Mouse (Mus musculus): Measurements from ENCODE around the gene Ric3. TPM values are rescaled to one million over a fixed set of nuclear protein-coding genes. Genes with fewer than 3 reads are reported as not detected.

Gene Ric3
- total and polyA plus RNA-seq, 3 experiments, result 0.13 TPM; not detected in 2

DNA sequence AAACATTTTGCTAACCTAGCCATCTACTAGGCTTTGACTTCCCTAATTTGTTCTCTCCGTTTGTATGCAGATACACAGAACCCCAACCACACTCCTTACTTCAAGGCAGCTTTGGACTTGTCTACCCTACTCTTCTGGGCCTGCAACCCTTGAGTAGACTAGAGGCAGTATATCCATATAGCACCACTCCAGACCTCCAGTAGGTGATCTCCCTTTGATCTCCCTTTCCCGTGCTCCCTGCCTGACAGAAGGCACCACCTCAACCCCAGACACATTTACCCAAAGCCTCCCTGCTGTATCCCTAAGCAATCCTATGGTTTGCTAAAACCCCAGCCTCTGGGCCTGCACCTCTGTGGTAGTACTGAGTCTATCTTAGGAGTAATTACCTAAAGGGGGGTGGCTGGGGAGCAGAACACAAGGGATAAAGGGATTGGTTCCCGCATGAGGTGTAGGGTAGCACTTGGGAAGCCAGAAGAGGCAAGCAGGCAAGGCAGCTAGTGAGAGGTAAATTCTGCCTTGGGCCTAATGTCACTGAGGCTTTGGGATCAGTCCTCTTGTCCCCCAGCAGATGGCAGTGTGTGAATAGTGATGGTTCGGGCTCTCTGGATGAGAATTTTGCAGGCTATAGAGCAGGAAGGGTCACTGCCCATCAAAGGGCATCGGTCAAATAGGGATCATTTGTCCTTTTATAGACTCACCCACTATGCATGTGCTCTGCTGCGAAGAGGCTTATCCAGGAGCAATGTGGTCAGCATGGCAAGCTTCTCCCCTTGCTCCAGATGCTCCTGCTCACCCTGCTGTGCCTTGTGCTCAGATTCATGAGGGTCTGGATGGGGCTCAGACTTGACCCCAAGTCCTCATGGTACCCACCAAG, 15.3 kb upstream of the Ric3 start:
- no peak for TF ChIP-seq MXI1 (IDR thresholded peaks at IDR 0.05; ENCODE audit: low read depth, low read length)
- no peak for TF ChIP-seq JUN (IDR thresholded peaks at IDR 0.05; ENCODE audit: insufficient read depth, low read depth, low read length)
- no peak for TF ChIP-seq E2F4 (IDR thresholded peaks at IDR 0.05; ENCODE audit: insufficient replicate concordance, low read depth, low read length)
- no peak for TF ChIP-seq USF1 (IDR thresholded peaks at IDR 0.05; ENCODE audit: low read depth, low read length)
- TF ChIP-seq ETS1 (conservative IDR thresholded peaks at IDR 0.05; ENCODE audit: low read depth, low read length), result no peak
- TF ChIP-seq ZMIZ1 (IDR thresholded peaks at IDR 0.05; ENCODE audit: low read depth, low read length), result no peak
- peak; percentile 51 for TF ChIP-seq SMC3 (IDR thresholded peaks at IDR 0.05; ENCODE audit: low read depth, low read length)
- peak; percentile 63 for TF ChIP-seq RAD21 (IDR thresholded peaks at IDR 0.05; ENCODE audit: low read depth, low read length)
- TF ChIP-seq CHD1 (IDR thresholded peaks at IDR 0.05; ENCODE audit: low read depth, low read length), result no peak
- TF ChIP-seq JUND (conservative IDR thresholded peaks at IDR 0.05; ENCODE audit: low read depth, low read length), result no peak
- no peak for TF ChIP-seq HCFC1 (IDR thresholded peaks at IDR 0.05; ENCODE audit: low read depth, low read length)
- TF ChIP-seq RCOR1 (conservative IDR thresholded peaks at IDR 0.05; ENCODE audit: low read depth, low read length), result no peak
- no peak for TF ChIP-seq BHLHE40 (IDR thresholded peaks at IDR 0.05; ENCODE audit: low read depth, low read length)
- no peak for TF ChIP-seq GABPA (IDR thresholded peaks at IDR 0.05; ENCODE audit: insufficient replicate concordance, low read depth, low read length)
- TF ChIP-seq CTCF (conservative IDR thresholded peaks at IDR 0.05 in 1 of 2, IDR thresholded peaks at IDR 0.05 in 1 of 2; ENCODE audit: low read depth in 2 of 2, low read length in 2 of 2), result peak; percentile 22 to 69; a peak in 3 of 4 replicates
- no peaks in the 10 kb centered on the region for H3K79me2 ChIP-seq (replicated peaks; ENCODE audit: control insufficient read depth, extremely low read depth, insufficient read depth, poor library complexity, severe bottlenecking)
- no peak overlapping the region for H3K4me2 ChIP-seq (ENCODE audit: insufficient read depth, low read depth, poor library complexity, severe bottlenecking)
- in situ Hi-C loops (cut with MboI; ENCODE audit: low pct_ligation_motif_present, low pct_unique_long_range_greater_than_20kb, low sequenced_read_pairs), result no loop called here
- H3K9me3 ChIP-seq (replicated peaks; ENCODE audit: low read length), result peaks cover 4% of the 10 kb centered on the region
- H3K36me3 ChIP-seq (replicated peaks in 1 of 2; ENCODE audit: control insufficient read depth in 1 of 2, insufficient read depth in 1 of 2, low read length in 1 of 2), result no peaks in the 10 kb centered on the region
- dilution Hi-C loops (cut with MboI; ENCODE audit: extremely low pct_ligation_motif_present, extremely low pct_unique_long_range_greater_than_20kb, low sequenced_read_pairs), result no loop called here
- no peak overlapping the region for H3K9ac ChIP-seq (ENCODE audit: insufficient read depth, low read depth)
- H3K27me3 ChIP-seq (replicated peaks), result peaks cover 71% of the 10 kb centered on the region
- no peak overlapping the region for H3K4me3 ChIP-seq (replicated peaks in 1 of 3; ENCODE audit: low read depth in 2 of 3, low read length in 2 of 3, poor library complexity in 1 of 3)
- H3K4me1 ChIP-seq (ENCODE audit: control insufficient read depth in 1 of 2, insufficient read depth in 2 of 2), result no peaks in the 10 kb centered on the region
- no peak overlapping the region for H3K27ac ChIP-seq (ENCODE audit: insufficient read depth, low read depth)
- peak; percentile 17 for DNase-seq (ENCODE audit: extremely low read depth)

DNA sequence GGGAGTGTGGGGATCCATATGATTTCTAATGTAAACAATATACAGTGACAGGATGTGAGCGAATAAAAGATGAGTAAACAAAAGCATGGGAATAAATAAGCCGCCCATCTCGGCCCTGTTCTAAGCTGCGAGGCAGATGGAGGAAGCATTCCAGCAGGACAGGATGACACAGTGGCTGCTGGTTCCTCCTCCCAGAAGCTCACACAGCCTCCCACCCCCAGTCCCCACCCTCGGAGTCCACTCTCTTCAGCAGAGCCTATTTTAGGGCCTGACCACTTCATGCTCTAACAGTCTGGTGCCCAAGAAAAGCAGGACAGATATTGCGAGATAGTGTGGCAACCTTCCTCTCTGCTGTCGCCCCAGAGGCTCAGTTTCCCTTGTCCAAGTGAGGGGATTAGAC, 14.1 kb upstream of the Ric3 start:
- Histone ChIP-seq H3K9ac (ENCODE audit: insufficient read depth, low read depth) (no peak overlapping the region), H3K27ac (ENCODE audit: insufficient read depth, low read depth) (no peak overlapping the region), H3K4me1 (ENCODE audit: control insufficient read depth in 1 of 2, insufficient read depth in 2 of 2) (no peaks in the 10 kb centered on the region), H3K36me3 (replicated peaks in 1 of 2; ENCODE audit: control insufficient read depth in 1 of 2, insufficient read depth in 1 of 2, low read length in 1 of 2) (no peaks in the 10 kb centered on the region), H3K4me3 (replicated peaks in 1 of 3; ENCODE audit: low read depth in 2 of 3, low read length in 2 of 3, poor library complexity in 1 of 3) (no peak overlapping the region), H3K27me3 (replicated peaks) (peaks cover 74% of the 10 kb centered on the region), H3K9me3 (replicated peaks; ENCODE audit: low read length) (peaks cover 4% of the 10 kb centered on the region), H3K4me2 (ENCODE audit: insufficient read depth, low read depth, poor library complexity, severe bottlenecking) (no peak overlapping the region), H3K79me2 (replicated peaks; ENCODE audit: control insufficient read depth, extremely low read depth, insufficient read depth, poor library complexity, severe bottlenecking) (no peaks in the 10 kb centered on the region)
- in situ Hi-C loops (cut with MboI; ENCODE audit: low pct_ligation_motif_present, low pct_unique_long_range_greater_than_20kb, low sequenced_read_pairs) (no loop called here), dilution Hi-C loops (cut with MboI; ENCODE audit: extremely low pct_ligation_motif_present, extremely low pct_unique_long_range_greater_than_20kb, low sequenced_read_pairs) (no loop called here)
- TF ChIP-seq ETS1 (conservative IDR thresholded peaks at IDR 0.05; ENCODE audit: low read depth, low read length) (no peak), POLR2A (IDR thresholded peaks at IDR 0.05; ENCODE audit: low read depth, low read length) (no peak)
- DNase-seq (ENCODE audit: extremely low read depth), result no peak
